Mouse (Mus musculus) bone marrow, adult 2 months (tissue): ENCODE results near the gene Myh11.

ENCODE experiments used
- CTCF ChIP-seq: fragments of 200-500 bp; IDR thresholded peaks from 2 replicates; pipeline ENCODE4 v1.5.1; 2011; ENCODE audit warnings: low read length, control low read depth; ENCODE audit not compliant: control insufficient read depth, insufficient read depth
- POLR2A ChIP-seq: fragments of 200-500 bp; IDR thresholded peaks from 2 replicates; pipeline ENCODE4 v1.6.1; 2011; ENCODE audit warnings: low read depth, mild to moderate bottlenecking, control low read depth, low read length, borderline replicate concordance; ENCODE audit not compliant: control insufficient read depth

GRCm38 (mm10) chr16:14185516-14185915 is 105.7 kb downstream of the Myh11 start:
- no peak for TF ChIP-seq CTCF
- no peak for TF ChIP-seq POLR2A
